Mouse (Mus musculus) right cerebral cortex, postnatal 36 days (tissue): ENCODE results near the gene Gm13941.

ENCODE experiments used
- DNase-seq, 2 experiments: peaks; one replicate each; pipeline ENCODE4 v3.0.0; 2022; ENCODE audit warnings: low spot score in 2 of 2, mixed read lengths in 1 of 2

Gm13941 gene

DNA sequence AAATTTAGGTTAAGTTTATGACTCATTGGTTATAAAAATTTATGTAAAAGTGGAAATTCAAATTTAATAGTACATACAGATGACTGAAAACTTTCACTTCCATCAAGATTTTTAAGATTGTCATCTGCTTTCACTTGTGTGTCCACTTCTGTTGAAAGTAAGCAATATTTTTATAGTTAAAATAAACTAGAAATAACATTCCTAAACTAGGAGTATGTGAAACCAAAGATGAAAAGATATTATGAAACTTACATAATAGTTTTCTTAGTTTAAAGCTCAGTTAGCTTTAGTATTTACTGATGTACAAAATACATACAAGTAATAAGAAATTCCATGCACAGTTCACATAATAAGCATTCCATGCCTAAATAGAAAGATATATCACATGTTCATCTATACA, at the start of gene Gm13941:
TSS of gene Gm13941 (minus strand) at position 101 of the 400 bp plus-strand sequence.
- DNase-seq = no peak

GRCm38 (mm10) chr2:111152836-111153235, 47.1 kb upstream of the Gm13941 start, which contains the start of gene Gm15130:
TSS of gene Gm15130 (minus strand) at chr2:111152936.
- no peak for DNase-seq

DNA sequence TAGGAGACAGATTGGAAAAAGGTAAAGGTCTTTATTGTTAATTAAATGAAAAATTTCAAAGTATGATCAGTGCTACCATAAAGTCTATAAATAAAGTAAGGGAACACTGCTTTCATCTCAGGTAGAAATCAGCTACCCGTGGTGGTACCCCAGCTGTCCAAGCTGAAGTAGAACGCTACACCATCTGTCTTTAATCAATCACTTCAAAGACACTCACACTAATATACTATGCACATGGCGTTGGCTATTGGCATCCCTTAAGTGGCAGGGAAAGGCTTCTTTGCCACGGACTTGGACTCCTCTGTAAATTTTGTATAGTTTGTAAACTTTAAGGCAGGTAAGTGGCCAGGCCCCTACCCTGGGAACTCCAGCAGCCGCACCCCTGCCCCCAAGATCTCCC, 30.0 kb upstream of the Gm13941 start:
- DNase-seq = no peak

GRCm38 (mm10) chr2:111058586-111059261, 47.1 kb downstream of the Gm13941 start:
- peak in 1 of 2 experiments; percentile 2 for DNase-seq
